ENCODE assay signal across 8 mouse cellular contexts in genomic region chr4:139858635-139859176, GRCm38 (mm10). TPM values are rescaled to one million over a fixed set of nuclear protein-coding genes. Genes with fewer than 3 reads are reported as not detected.
A peak's percentile ranks its signal among the peaks of the same experiment; 100 is the strongest.
DNase-seq lines count a peak whose midpoint lies in the region; ATAC-seq and TF ChIP-seq lines count a peak whose summit lies in the region.

No protein-coding gene starts in this region.

- peak; percentile 87 to 88 for DNase-seq in B cell, adult 2 months
- peak; percentile 91 for DNase-seq in brain, adult 2 months (ENCODE audit: low read depth, low spot score)
- DNase-seq in heart, adult 8-10 months (ENCODE audit: low spot score) = peak; percentile 65
- peak; percentile 86 for DNase-seq in kidney, postnatal 0 days (ENCODE audit: low spot score)
- DNase-seq in liver, embryonic 11.5 days (ENCODE audit: low spot score) = peak; percentile 71
- DNase-seq in testis, postnatal 10 days (ENCODE audit: low spot score) = peak; percentile 95

- H3K27me3 ChIP-seq in embryonic facial prominence, embryonic 15.5 days = peaks cover 32% of the 10 kb centered on the region
- peaks cover 18% of the 10 kb centered on the region for H3K27me3 ChIP-seq in kidney, postnatal 0 days (ENCODE audit: insufficient read depth, low read length)
- H3K27me3 ChIP-seq in liver, embryonic 11.5 days (replicated peaks; ENCODE audit: control insufficient read depth, insufficient read depth, low read length) = peaks cover 19% of the 10 kb centered on the region
- H3K27me3 ChIP-seq in neural tube, embryonic 13.5 days = peaks cover 44% of the 10 kb centered on the region

- 4% methylated on average over 13 of the region's 13 CpGs for WGBS in embryonic facial prominence, embryonic 15.5 days
- 2% methylated on average over 12 of the region's 13 CpGs for WGBS in kidney, postnatal 0 days
- WGBS in liver, embryonic 11.5 days = 4% methylated on average over 13 of the region's 13 CpGs
- WGBS in neural tube, embryonic 13.5 days = 2% methylated on average over 13 of the region's 13 CpGs

- H3K4me1 ChIP-seq in embryonic facial prominence, embryonic 15.5 days = no peaks in the 10 kb centered on the region
- H3K4me1 ChIP-seq in kidney, postnatal 0 days (replicated peaks; ENCODE audit: insufficient read depth, low read length) = no peaks in the 10 kb centered on the region
- no peaks in the 10 kb centered on the region for H3K4me1 ChIP-seq in liver, embryonic 11.5 days (replicated peaks; ENCODE audit: control insufficient read depth, insufficient read depth, low read length)
- no peaks in the 10 kb centered on the region for H3K4me1 ChIP-seq in neural tube, embryonic 13.5 days (replicated peaks)

- peak; percentile 75; the same call in 1 of the 2 replicates for ATAC-seq in embryonic facial prominence, embryonic 15.5 days (ENCODE audit: insufficient number of reproducible peaks, low FRiP score, low TSS enrichment, low read depth)
- no peak for ATAC-seq in kidney, postnatal 0 days (replicated peaks; ENCODE audit: low FRiP score, low read depth)
- no peak for ATAC-seq in liver, embryonic 11.5 days (replicated peaks; ENCODE audit: low FRiP score)
- peak; percentile 83; the same call in 1 of the 2 replicates for ATAC-seq in neural tube, embryonic 13.5 days (ENCODE audit: low read depth)

- H3K36me3 ChIP-seq in embryonic facial prominence, embryonic 15.5 days = no peaks in the 10 kb centered on the region
- H3K36me3 ChIP-seq in kidney, postnatal 0 days (ENCODE audit: insufficient read depth, low read length) = no peaks in the 10 kb centered on the region
- no peaks in the 10 kb centered on the region for H3K36me3 ChIP-seq in liver, embryonic 11.5 days (ENCODE audit: control insufficient read depth, insufficient read depth, low read length)
- no peaks in the 10 kb centered on the region for H3K36me3 ChIP-seq in neural tube, embryonic 13.5 days

- no peak overlapping the region for H3K4me2 ChIP-seq in embryonic facial prominence, embryonic 15.5 days (replicated peaks)
- H3K4me2 ChIP-seq in kidney, postnatal 0 days (ENCODE audit: low read length) = no peak overlapping the region
- no peak overlapping the region for H3K4me2 ChIP-seq in liver, embryonic 11.5 days
- H3K4me2 ChIP-seq in neural tube, embryonic 13.5 days = no peak overlapping the region

- H3K27ac ChIP-seq in embryonic facial prominence, embryonic 15.5 days (replicated peaks) = no peak overlapping the region
- no peak overlapping the region for H3K27ac ChIP-seq in kidney, postnatal 0 days
- no peak overlapping the region for H3K27ac ChIP-seq in liver, embryonic 11.5 days (ENCODE audit: low read depth, low read length)
- H3K27ac ChIP-seq in neural tube, embryonic 13.5 days (replicated peaks) = no peak overlapping the region

- H3K4me3 ChIP-seq in embryonic facial prominence, embryonic 15.5 days (replicated peaks) = no peak overlapping the region
- no peak overlapping the region for H3K4me3 ChIP-seq in kidney, postnatal 0 days (replicated peaks; ENCODE audit: low read depth, low read length)
- no peak overlapping the region for H3K4me3 ChIP-seq in liver, embryonic 11.5 days (ENCODE audit: low read depth, low read length)
- no peak overlapping the region for H3K4me3 ChIP-seq in neural tube, embryonic 13.5 days

- TF ChIP-seq CTCF in kidney, postnatal 0 days (IDR thresholded peaks at IDR 0.05; ENCODE audit: low read depth) = peak; percentile 88

- H3K9ac ChIP-seq in embryonic facial prominence, embryonic 15.5 days = no peak overlapping the region
- H3K9ac ChIP-seq in kidney, postnatal 0 days (ENCODE audit: low read depth, low read length) = no peak overlapping the region
- H3K9ac ChIP-seq in liver, embryonic 11.5 days (ENCODE audit: low read depth, low read length) = no peak overlapping the region
- no peak overlapping the region for H3K9ac ChIP-seq in neural tube, embryonic 13.5 days

- no peaks in the 10 kb centered on the region for H3K9me3 ChIP-seq in embryonic facial prominence, embryonic 15.5 days (replicated peaks)
- H3K9me3 ChIP-seq in kidney, postnatal 0 days (replicated peaks; ENCODE audit: low read length) = no peaks in the 10 kb centered on the region
- no peaks in the 10 kb centered on the region for H3K9me3 ChIP-seq in liver, embryonic 11.5 days (ENCODE audit: control insufficient read depth, low read length)
- H3K9me3 ChIP-seq in neural tube, embryonic 13.5 days = 0 out of 2 replicates have a peak, but pooled peaks cover 4% of the 10 kb centered on the region

RNA-seq across cellular contexts. Expression of gene Pax7, which starts 25.4 kb away (rescaled TPM):
- polyA plus RNA-seq in embryonic facial prominence, embryonic 15.5 days (2015; fragmentation: Nextera tagmentation; extraction: Ambion mirVana) = 1.7 and 2.6 TPM in 2 replicates
- not detected for total RNA-seq in heart, adult 8-10 months (2022)
- polyA plus RNA-seq in kidney, postnatal 0 days (2015; fragmentation: Nextera tagmentation; extraction: Ambion mirVana) = not detected in 2 replicates
- polyA plus RNA-seq in liver, embryonic 11.5 days (2014; fragmentation: Nextera tagmentation; extraction: Ambion mirVana) = 0.12 and 0.19 TPM in 2 replicates
- 0.50 and 0.70 TPM in 2 replicates for polyA plus RNA-seq in neural tube, embryonic 13.5 days (2015; fragmentation: Nextera tagmentation; extraction: Ambion mirVana)

Comparison
In these comparisons a context has a peak if more than half of its experiments do, and no peak if none do; other contexts are left out.
1. ATAC-seq: peak in embryonic facial prominence, embryonic 15.5 days (single experiment) and neural tube, embryonic 13.5 days (single experiment); none in kidney, postnatal 0 days (single experiment) and liver, embryonic 11.5 days (single experiment).
2. Peak in every context shown above with its lines, with median percentiles within 50 percentile points of each other: DNase-seq.